Mouse (Mus musculus): ENCODE results near the gene Csnk1d. TPM values are rescaled to one million over a fixed set of nuclear protein-coding genes. Genes with fewer than 3 reads are reported as not detected.

The Csnk1d gene
- polyA plus RNA-seq, 1 experiment from 2014 or later = 67.1 TPM

DNA sequence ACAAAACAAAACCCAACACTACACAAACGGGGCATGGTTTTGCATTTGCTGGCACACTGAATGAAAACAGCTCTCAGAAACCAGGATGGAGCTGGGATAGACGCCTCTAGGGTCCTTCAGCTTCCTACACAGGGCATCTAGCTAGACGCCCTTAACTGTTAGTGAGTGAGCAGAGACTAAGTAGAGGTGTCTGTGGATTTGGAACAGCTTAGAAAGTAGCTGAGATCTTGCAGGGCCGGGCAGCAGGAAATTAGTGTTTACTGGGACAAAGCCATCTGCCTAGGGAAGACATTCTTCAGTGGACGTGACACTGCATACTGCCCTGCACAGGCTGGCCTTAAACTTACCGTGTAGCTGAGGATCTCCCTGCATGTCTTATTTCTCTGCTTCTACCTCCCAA, 24.3 kb upstream of the Csnk1d start:
- H3K27ac ChIP-seq (replicated peaks; ENCODE audit: low read depth, low read length) = no peak overlapping the region
- H3K9me3 ChIP-seq (ENCODE audit: control insufficient read depth, low read length) = no peaks in the 10 kb centered on the region
- 64% methylated on average over 6 of the region's 6 CpGs for WGBS
- H3K27me3 ChIP-seq (ENCODE audit: control insufficient read depth, insufficient read depth, low read length) = no peaks in the 10 kb centered on the region
- ATAC-seq (ENCODE audit: insufficient number of reproducible peaks, low FRiP score, low TSS enrichment, low read depth) = no peak
- no peak overlapping the region for H3K4me2 ChIP-seq (ENCODE audit: low read depth, severe bottlenecking)
- H3K4me1 ChIP-seq (ENCODE audit: control insufficient read depth, insufficient read depth, low read length) = no peaks in the 10 kb centered on the region
- no peak overlapping the region for H3K4me3 ChIP-seq (ENCODE audit: low read depth, low read length)
- no peaks in the 10 kb centered on the region for H3K36me3 ChIP-seq (ENCODE audit: control insufficient read depth, insufficient read depth, low read length)
- H3K9ac ChIP-seq (ENCODE audit: low read length) = no peak overlapping the region
- no peak for DNase-seq (ENCODE audit: low spot score)

DNA sequence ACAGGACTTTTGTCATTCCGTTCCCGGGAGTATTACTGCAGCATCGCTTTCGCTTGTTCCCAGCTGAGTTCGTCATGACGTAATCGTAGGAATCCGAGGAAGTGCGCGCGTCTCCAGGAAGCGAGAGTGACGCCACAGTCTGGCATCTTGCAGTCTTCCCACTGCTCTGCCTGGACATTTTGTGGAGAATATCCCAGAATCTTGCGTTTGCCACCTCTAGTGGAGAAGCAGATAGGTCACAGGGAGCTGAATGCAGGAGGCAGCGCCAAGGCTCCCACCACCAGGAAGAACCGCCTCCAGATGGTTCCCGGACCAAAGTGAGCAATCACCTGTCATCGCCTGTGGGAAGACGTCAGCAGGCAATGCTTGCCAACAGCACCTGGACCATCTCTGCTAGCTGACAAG, 23.8 kb upstream of the Csnk1d start:
- H3K36me3 ChIP-seq (ENCODE audit: control insufficient read depth, insufficient read depth, low read length) = no peaks in the 10 kb centered on the region
- no peak for ATAC-seq (ENCODE audit: insufficient number of reproducible peaks, low FRiP score, low TSS enrichment, low read depth)
- no peak overlapping the region for H3K9ac ChIP-seq (ENCODE audit: low read length)
- H3K4me1 ChIP-seq (ENCODE audit: control insufficient read depth, insufficient read depth, low read length) = no peaks in the 10 kb centered on the region
- WGBS = 58% methylated on average over 19 of the region's 19 CpGs
- no peaks in the 10 kb centered on the region for H3K9me3 ChIP-seq (ENCODE audit: control insufficient read depth, low read length)
- no peak overlapping the region for H3K4me2 ChIP-seq (ENCODE audit: low read depth, severe bottlenecking)
- H3K4me3 ChIP-seq (ENCODE audit: low read depth, low read length) = no peak overlapping the region
- H3K27me3 ChIP-seq (ENCODE audit: control insufficient read depth, insufficient read depth, low read length) = no peaks in the 10 kb centered on the region
- no peak overlapping the region for H3K27ac ChIP-seq (replicated peaks; ENCODE audit: low read depth, low read length)
- DNase-seq (ENCODE audit: low spot score) = no peak

DNA sequence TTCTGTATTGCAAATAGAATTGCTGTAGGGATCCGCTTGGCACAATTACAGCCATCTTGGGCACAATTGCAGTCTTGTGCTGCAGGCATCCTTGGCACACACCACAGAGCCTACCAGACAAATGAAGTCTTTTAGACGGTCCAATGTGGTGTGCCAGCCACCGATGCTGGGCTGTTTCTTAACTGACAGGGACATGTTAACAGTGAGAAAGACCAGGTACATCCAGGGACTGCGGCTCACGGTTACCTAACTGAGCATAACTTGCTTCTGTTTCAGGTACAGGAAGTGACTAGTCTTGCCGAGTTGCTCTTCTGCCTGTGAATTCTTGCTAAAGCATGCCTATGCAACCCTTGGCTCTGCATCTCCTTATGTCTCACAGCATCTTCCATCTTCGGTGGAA, 22.5 kb upstream of the Csnk1d start:
- Histone ChIP-seq H3K4me3 (ENCODE audit: low read depth, low read length) (no peak overlapping the region), H3K27me3 (ENCODE audit: control insufficient read depth, insufficient read depth, low read length) (no peaks in the 10 kb centered on the region), H3K9ac (ENCODE audit: low read length) (no peak overlapping the region), H3K9me3 (ENCODE audit: control insufficient read depth, low read length) (no peaks in the 10 kb centered on the region), H3K4me2 (ENCODE audit: low read depth, severe bottlenecking) (no peak overlapping the region), H3K27ac (replicated peaks; ENCODE audit: low read depth, low read length) (no peak overlapping the region), H3K4me1 (ENCODE audit: control insufficient read depth, insufficient read depth, low read length) (no peaks in the 10 kb centered on the region), H3K36me3 (ENCODE audit: control insufficient read depth, insufficient read depth, low read length) (no peaks in the 10 kb centered on the region)
- WGBS = 86% methylated on average over 7 of the region's 7 CpGs
- no peak for DNase-seq (ENCODE audit: low spot score)
- ATAC-seq (ENCODE audit: insufficient number of reproducible peaks, low FRiP score, low TSS enrichment, low read depth) = no peak

DNA sequence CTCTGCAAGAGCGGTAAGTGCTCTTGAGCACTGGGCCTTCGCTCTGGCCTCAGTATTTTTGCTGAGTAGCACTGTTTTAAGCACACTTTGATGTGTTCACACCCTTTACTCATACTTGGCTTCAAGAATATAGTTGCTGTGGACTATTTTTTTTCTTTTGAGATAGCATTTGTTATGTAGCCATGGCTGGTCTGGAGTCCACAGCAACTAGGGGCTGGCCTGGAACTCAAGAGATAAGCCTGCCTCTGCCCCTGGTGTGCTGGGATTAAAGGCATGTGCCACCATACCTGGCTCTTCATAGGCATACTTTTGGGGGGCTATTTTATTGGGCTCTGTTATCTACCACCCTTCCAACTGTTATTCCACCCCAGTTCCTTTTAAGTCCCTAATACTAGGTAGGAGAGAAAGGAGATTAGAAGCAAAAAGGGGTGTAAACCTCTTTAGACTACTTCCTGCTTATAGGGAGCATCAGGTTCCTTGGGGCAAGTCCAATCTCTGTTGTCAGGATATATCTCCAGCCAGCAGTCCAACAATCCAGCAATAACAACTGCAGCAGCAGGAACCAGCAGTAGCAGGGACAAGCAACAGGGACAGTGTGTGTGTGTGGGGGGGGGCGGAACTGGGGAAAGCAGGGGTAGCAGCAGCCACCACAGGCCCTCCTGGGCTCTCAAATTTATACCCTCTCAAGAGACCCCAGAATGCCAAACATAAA, 19.1 kb upstream of the Csnk1d start:
- Histone ChIP-seq H3K36me3 (ENCODE audit: control insufficient read depth, insufficient read depth, low read length) (no peaks in the 10 kb centered on the region), H3K27me3 (ENCODE audit: control insufficient read depth, insufficient read depth, low read length) (no peaks in the 10 kb centered on the region), H3K9ac (ENCODE audit: low read length) (no peak overlapping the region), H3K4me2 (ENCODE audit: low read depth, severe bottlenecking) (no peak overlapping the region), H3K4me1 (ENCODE audit: control insufficient read depth, insufficient read depth, low read length) (no peaks in the 10 kb centered on the region), H3K27ac (replicated peaks; ENCODE audit: low read depth, low read length) (no peak overlapping the region), H3K4me3 (ENCODE audit: low read depth, low read length) (no peak overlapping the region), H3K9me3 (ENCODE audit: control insufficient read depth, low read length) (no peaks in the 10 kb centered on the region)
- ATAC-seq (ENCODE audit: insufficient number of reproducible peaks, low FRiP score, low TSS enrichment, low read depth) (no peak), DNase-seq (ENCODE audit: low spot score) (no peak)
- 91% methylated on average over 3 of the region's 3 CpGs for WGBS

DNA sequence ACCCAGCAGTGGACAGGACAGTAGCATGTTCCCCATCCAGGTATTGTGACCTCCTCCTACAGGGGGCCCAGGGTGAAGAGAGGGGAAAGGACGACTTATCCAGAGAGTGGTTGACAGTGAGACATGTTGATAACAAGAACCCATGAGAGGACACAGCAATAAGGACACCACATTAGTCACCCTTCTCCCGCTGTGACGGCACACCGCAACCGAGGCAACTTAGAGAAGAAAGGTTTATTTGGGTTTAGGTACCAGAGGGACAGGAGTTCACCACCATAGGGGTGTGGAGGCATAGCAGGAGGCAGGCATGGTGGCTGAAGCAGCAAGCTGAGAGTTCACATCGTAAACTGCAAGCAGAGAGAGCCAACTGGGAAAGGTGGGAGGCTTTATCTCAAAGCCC, 15.1 kb upstream of the Csnk1d start:
- WGBS = 70% methylated on average over 6 of the region's 6 CpGs
- DNase-seq (ENCODE audit: low spot score) (no peak), ATAC-seq (ENCODE audit: insufficient number of reproducible peaks, low FRiP score, low TSS enrichment, low read depth) (no peak)
- Histone ChIP-seq H3K4me3 (ENCODE audit: low read depth, low read length) (no peak overlapping the region), H3K9me3 (ENCODE audit: control insufficient read depth, low read length) (no peaks in the 10 kb centered on the region), H3K9ac (ENCODE audit: low read length) (no peak overlapping the region), H3K4me2 (ENCODE audit: low read depth, severe bottlenecking) (no peak overlapping the region), H3K27ac (replicated peaks; ENCODE audit: low read depth, low read length) (no peak overlapping the region), H3K4me1 (ENCODE audit: control insufficient read depth, insufficient read depth, low read length) (no peaks in the 10 kb centered on the region), H3K27me3 (ENCODE audit: control insufficient read depth, insufficient read depth, low read length) (no peaks in the 10 kb centered on the region), H3K36me3 (ENCODE audit: control insufficient read depth, insufficient read depth, low read length) (no peaks in the 10 kb centered on the region)

DNA sequence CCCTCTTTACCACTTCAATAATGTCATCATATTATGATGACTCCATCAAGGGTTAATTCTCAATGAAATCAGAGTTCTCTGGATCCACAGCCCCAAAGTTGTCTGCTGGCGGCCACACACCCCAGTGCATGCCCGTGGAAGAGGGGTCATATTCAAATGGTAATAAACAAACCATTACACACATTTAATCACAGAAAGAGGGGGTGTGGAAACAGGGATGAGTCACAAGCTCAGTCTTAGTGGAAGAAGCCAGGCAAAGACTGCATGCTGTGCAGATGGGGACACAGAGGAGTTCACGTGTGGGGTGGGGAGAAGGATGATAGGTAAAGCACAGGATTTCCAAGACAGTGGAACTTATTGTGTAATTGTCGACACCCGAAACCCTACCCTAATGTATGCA, 13.2 kb upstream of the Csnk1d start:
- no peaks in the 10 kb centered on the region for H3K4me1 ChIP-seq (ENCODE audit: control insufficient read depth, insufficient read depth, low read length)
- no peaks in the 10 kb centered on the region for H3K36me3 ChIP-seq (ENCODE audit: control insufficient read depth, insufficient read depth, low read length)
- 77% methylated on average over 5 of the region's 5 CpGs for WGBS
- ATAC-seq (ENCODE audit: insufficient number of reproducible peaks, low FRiP score, low TSS enrichment, low read depth) = no peak
- H3K9ac ChIP-seq (ENCODE audit: low read length) = no peak overlapping the region
- H3K4me3 ChIP-seq (ENCODE audit: low read depth, low read length) = no peak overlapping the region
- no peak for DNase-seq (ENCODE audit: low spot score)
- no peak overlapping the region for H3K4me2 ChIP-seq (ENCODE audit: low read depth, severe bottlenecking)
- H3K9me3 ChIP-seq (ENCODE audit: control insufficient read depth, low read length) = no peaks in the 10 kb centered on the region
- no peak overlapping the region for H3K27ac ChIP-seq (replicated peaks; ENCODE audit: low read depth, low read length)
- H3K27me3 ChIP-seq (ENCODE audit: control insufficient read depth, insufficient read depth, low read length) = no peaks in the 10 kb centered on the region

DNA sequence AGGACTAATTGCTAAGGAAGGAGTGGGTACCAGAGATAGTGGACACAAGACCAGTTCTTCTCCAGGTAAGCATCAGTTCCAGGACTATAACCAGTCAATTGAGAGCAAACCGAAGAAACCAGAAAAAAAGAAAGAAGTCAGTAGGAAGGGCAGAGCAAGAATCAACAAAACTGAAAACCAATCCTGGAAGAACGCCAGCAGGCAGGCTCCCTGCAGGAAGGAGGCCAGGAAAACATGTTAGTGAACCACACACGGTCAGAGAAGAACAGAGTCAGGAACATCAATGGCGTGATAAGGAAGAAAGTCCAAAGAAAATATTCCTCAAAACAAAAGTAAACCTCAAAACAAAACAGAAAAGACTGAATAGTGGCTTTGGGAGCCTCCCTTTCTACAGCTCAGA, 10.8 kb upstream of the Csnk1d start:
- DNase-seq (ENCODE audit: low spot score) = no peak

GRCm38 (mm10) chr11:120994741-120995140, 3.6 kb upstream of the Csnk1d start:
- Histone ChIP-seq H3K9ac (ENCODE audit: low read length) (no peak overlapping the region), H3K9me3 (ENCODE audit: control insufficient read depth, low read length) (no peaks in the 10 kb centered on the region), H3K27ac (replicated peaks; ENCODE audit: low read depth, low read length) (no peak overlapping the region), H3K27me3 (ENCODE audit: control insufficient read depth, insufficient read depth, low read length) (no peaks in the 10 kb centered on the region), H3K36me3 (ENCODE audit: control insufficient read depth, insufficient read depth, low read length) (no peaks in the 10 kb centered on the region; the same call in 1 of the 2 replicates), H3K4me1 (ENCODE audit: control insufficient read depth, insufficient read depth, low read length) (peaks cover 6% of the 10 kb centered on the region), H3K4me3 (ENCODE audit: low read depth, low read length) (no peak overlapping the region), H3K4me2 (ENCODE audit: low read depth, severe bottlenecking) (no peak overlapping the region)
- DNase-seq (ENCODE audit: low spot score) = no peak
- ATAC-seq (ENCODE audit: insufficient number of reproducible peaks, low FRiP score, low TSS enrichment, low read depth) = no peak
- 86% methylated on average over 6 of the region's 6 CpGs for WGBS

More for the DNA sequence above, 10.8 kb upstream of the Csnk1d start:
- 83% methylated on average over 4 of the region's 4 CpGs for WGBS
- Histone ChIP-seq H3K4me3 (ENCODE audit: low read depth, low read length) (no peak overlapping the region), H3K9ac (ENCODE audit: low read length) (no peak overlapping the region), H3K4me2 (ENCODE audit: low read depth, severe bottlenecking) (no peak overlapping the region), H3K36me3 (ENCODE audit: control insufficient read depth, insufficient read depth, low read length) (no peaks in the 10 kb centered on the region), H3K27me3 (ENCODE audit: control insufficient read depth, insufficient read depth, low read length) (no peaks in the 10 kb centered on the region), H3K4me1 (ENCODE audit: control insufficient read depth, insufficient read depth, low read length) (no peaks in the 10 kb centered on the region), H3K27ac (replicated peaks; ENCODE audit: low read depth, low read length) (no peak overlapping the region), H3K9me3 (ENCODE audit: control insufficient read depth, low read length) (no peaks in the 10 kb centered on the region)
- no peak for ATAC-seq (ENCODE audit: insufficient number of reproducible peaks, low FRiP score, low TSS enrichment, low read depth)

DNA sequence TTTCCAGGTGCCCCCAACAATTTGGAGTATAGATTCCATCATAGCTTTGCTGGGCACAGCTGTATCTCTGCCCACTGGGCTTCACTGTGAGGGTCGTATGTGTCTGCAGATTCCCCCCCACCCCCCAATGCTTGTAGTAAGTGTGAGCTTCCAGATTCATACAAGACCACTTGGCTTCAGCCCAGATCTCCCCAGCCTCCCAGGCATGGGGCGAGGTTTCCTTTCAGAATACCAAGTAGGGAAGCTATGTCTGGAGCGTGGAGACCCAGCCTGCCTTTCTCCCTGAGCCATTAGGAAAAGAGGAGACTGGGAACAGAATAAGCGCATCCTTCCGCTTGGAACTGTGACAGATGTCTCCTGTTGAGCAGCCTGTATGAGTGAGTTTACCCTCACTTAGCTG, 2.5 kb upstream of the Csnk1d start:
- Histone ChIP-seq H3K36me3 (ENCODE audit: control insufficient read depth, insufficient read depth, low read length) (no peaks in the 10 kb centered on the region; the same call in 1 of the 2 replicates), H3K27ac (replicated peaks; ENCODE audit: low read depth, low read length) (no peak overlapping the region), H3K9me3 (ENCODE audit: control insufficient read depth, low read length) (no peaks in the 10 kb centered on the region), H3K9ac (ENCODE audit: low read length) (no peak overlapping the region), H3K27me3 (ENCODE audit: control insufficient read depth, insufficient read depth, low read length) (no peaks in the 10 kb centered on the region), H3K4me3 (ENCODE audit: low read depth, low read length) (no peak overlapping the region), H3K4me2 (ENCODE audit: low read depth, severe bottlenecking) (no peak overlapping the region), H3K4me1 (ENCODE audit: control insufficient read depth, insufficient read depth, low read length) (peaks cover 17% of the 10 kb centered on the region)
- no peak for ATAC-seq (ENCODE audit: insufficient number of reproducible peaks, low FRiP score, low TSS enrichment, low read depth)
- no peak for DNase-seq (ENCODE audit: low spot score)
- 92% methylated on average over 5 of the region's 5 CpGs for WGBS
